Mouse (Mus musculus) right cerebral cortex, postnatal 14 days (tissue): Measurements from ENCODE around the gene Gabrb1.

ENCODE experiments used
- DNase-seq: peaks from one replicate; pipeline ENCODE4 v3.0.0; 2022

The Gabrb1 gene

GRCm38 (mm10) chr5:71830342-71830741 lies 172.4 kb downstream of the Gabrb1 start:
- no peak for DNase-seq

GRCm38 (mm10) chr5:71842241-71842640 lies 184.3 kb downstream of the Gabrb1 start:
- no peak for DNase-seq

GRCm38 (mm10) chr5:71898214-71898613 lies 240.3 kb downstream of the Gabrb1 start:
- peak; percentile 7 for DNase-seq

- DNase-seq, result no peak
Observed at GRCm38 (mm10) chr5:71903399-71903798, 245.5 kb downstream of the Gabrb1 start.

GRCm38 (mm10) chr5:71914028-71914427 lies 256.1 kb downstream of the Gabrb1 start:
- no peak for DNase-seq

- no peak for DNase-seq
Observed at GRCm38 (mm10) chr5:71915711-71916110, 257.8 kb downstream of the Gabrb1 start.

- DNase-seq, result peak; percentile 63
Observed at GRCm38 (mm10) chr5:71917206-71917605, 259.3 kb downstream of the Gabrb1 start.

GRCm38 (mm10) chr5:71923636-71924035 lies 265.7 kb downstream of the Gabrb1 start:
- no peak for DNase-seq

GRCm38 (mm10) chr5:71926336-71926735 lies 268.4 kb downstream of the Gabrb1 start:
- DNase-seq, result no peak

GRCm38 (mm10) chr5:71930036-71930435 lies 272.1 kb downstream of the Gabrb1 start:
- DNase-seq, result no peak

- DNase-seq, result no peak
Observed at GRCm38 (mm10) chr5:71951398-71951797, 293.5 kb downstream of the Gabrb1 start.

- DNase-seq, result no peak
Observed at GRCm38 (mm10) chr5:71955070-71955685, 297.3 kb downstream of the Gabrb1 start.

- DNase-seq, result no peak
Observed at GRCm38 (mm10) chr5:71964876-71965432, 307.0 kb downstream of the Gabrb1 start.

- no peak for DNase-seq
Observed at GRCm38 (mm10) chr5:71965529-71965928, 307.6 kb downstream of the Gabrb1 start.

- no peak for DNase-seq
Observed at GRCm38 (mm10) chr5:71970140-71970800, 312.4 kb downstream of the Gabrb1 start.

GRCm38 (mm10) chr5:71972831-71973230 lies 314.9 kb downstream of the Gabrb1 start:
- no peak for DNase-seq

GRCm38 (mm10) chr5:71976133-71976532 lies 318.2 kb downstream of the Gabrb1 start:
- DNase-seq, result no peak

GRCm38 (mm10) chr5:71976571-71977061 lies 318.7 kb downstream of the Gabrb1 start:
- peak; percentile 51 for DNase-seq

- no peak for DNase-seq
Observed at GRCm38 (mm10) chr5:71986561-71986960, 328.6 kb downstream of the Gabrb1 start.

- no peak for DNase-seq
Observed at GRCm38 (mm10) chr5:71986983-71987398, 329.1 kb downstream of the Gabrb1 start.

GRCm38 (mm10) chr5:71999466-71999865 lies 341.6 kb downstream of the Gabrb1 start:
- no peak for DNase-seq

GRCm38 (mm10) chr5:72003811-72004435 lies 346.0 kb downstream of the Gabrb1 start:
- no peak for DNase-seq

- no peak for DNase-seq
Observed at GRCm38 (mm10) chr5:72036954-72037353, 379.0 kb downstream of the Gabrb1 start.
